Mouse (Mus musculus) heart, postnatal 0 days (tissue): ENCODE results near the gene Fam160a1.

Experiments used
- CTCF ChIP-seq: IDR thresholded peaks from 2 replicates; pipeline ENCODE4 v1.5.1; 2016; ENCODE audit warnings: antibody characterized with exemption, control low read depth, low read depth
- EP300 ChIP-seq: IDR thresholded peaks from 2 replicates; pipeline ENCODE4 v1.6.1; 2016; ENCODE audit warnings: antibody characterized with exemption, low read depth

GRCm38 (mm10) chr3:85757435-85757834, 59.7 kb downstream of the Fam160a1 start:
- TF ChIP-seq CTCF (no peak), EP300 (no peak)
